Mouse (Mus musculus) lung, embryonic 16.5 days (tissue): ENCODE measurements at regions not wholly inside any gene's neighbourhood (a gene's known extent, or its start where the extent isn't known, plus 50 kb on each side); places are given as distances from the start of the nearest gene placed in this dataset.
A peak's percentile ranks its signal among the peaks of the same experiment; 100 is the strongest.

Experiments used
- ATAC-seq: fragments of 200-750 bp; cut with Nextera tagmentation; 2 replicates; pipeline ENCODE4 v1.8.0; 2017; ENCODE audit warnings: low read depth, mild to moderate bottlenecking, moderate library complexity
- H3K27ac ChIP-seq: fragments of 300-500 bp; sonication (generic); 2 replicates; pipeline ENCODE4 v1.5.1; 2014; ENCODE audit warnings: mild to moderate bottlenecking, control low read depth, low read length
- H3K27me3 ChIP-seq: fragments of 300-500 bp; sonication (generic); 2 replicates; pipeline ENCODE4 v1.6.1; 2014; ENCODE audit warnings: low read depth, low read length, mixed read lengths; ENCODE audit not compliant: control insufficient read depth, insufficient read depth
- H3K36me3 ChIP-seq: fragments of 300-500 bp; sonication (generic); 2 replicates; pipeline ENCODE4 v1.6.1; 2014; ENCODE audit warnings: low read length; ENCODE audit not compliant: control insufficient read depth, insufficient read depth
- H3K4me1 ChIP-seq: fragments of 300-500 bp; sonication (generic); replicated peaks from 2 replicates; pipeline ENCODE4 v1.6.1; 2014; ENCODE audit warnings: low read length, mixed read lengths; ENCODE audit not compliant: control insufficient read depth, insufficient read depth
- H3K4me2 ChIP-seq: fragments of 300-500 bp; sonication (generic); 2 replicates; pipeline ENCODE4 v1.6.1; 2014; ENCODE audit warnings: low read depth, low read length, control low read depth
- H3K4me3 ChIP-seq: fragments of 300-500 bp; sonication (generic); 2 replicates; pipeline ENCODE4 v1.5.1; 2014; ENCODE audit warnings: mild to moderate bottlenecking, low read length, control low read depth
- H3K9ac ChIP-seq: fragments of 300-500 bp; sonication (generic); 2 replicates; pipeline ENCODE4 v1.6.1; 2014; ENCODE audit warnings: low read length, control low read depth
- H3K9me3 ChIP-seq: fragments of 300-500 bp; sonication (generic); 2 replicates; pipeline ENCODE4 v1.6.1; 2016; ENCODE audit warnings: low read length; ENCODE audit not compliant: control insufficient read depth
- WGBS: fragments of 180-500 bp; shearing (Covaris S2); extraction: QIAGEN DNeasy Blood & Tissue Kit; methylation state at CpG from one replicate; pipeline ENCODE4 v1.1.7; 2014; 5-methylcytosine and 5-hydroxymethylcytosine counted together

GRCm38 (mm10) chr9:116408116-116408515 lies 233.0 kb upstream of the Tgfbr2 start:
- no peak for ATAC-seq
- WGBS, result 82% methylated on average over 2 of the region's 2 CpGs
- Histone ChIP-seq H3K27ac (no peak overlapping the region), H3K9ac (no peak overlapping the region), H3K27me3 (no peaks in the 10 kb centered on the region), H3K9me3 (0 out of 2 replicates have a peak, but pooled peaks cover 2% of the 10 kb centered on the region), H3K4me1 (no peaks in the 10 kb centered on the region), H3K4me2 (no peak overlapping the region), H3K36me3 (no peaks in the 10 kb centered on the region), H3K4me3 (no peak overlapping the region)

- no peak overlapping the region for H3K9ac ChIP-seq
- no peaks in the 10 kb centered on the region for H3K4me1 ChIP-seq
- H3K27me3 ChIP-seq, result no peaks in the 10 kb centered on the region
- no peak overlapping the region for H3K4me3 ChIP-seq
- no peaks in the 10 kb centered on the region for H3K36me3 ChIP-seq
- no peak overlapping the region for H3K4me2 ChIP-seq
- H3K9me3 ChIP-seq, result 0 out of 2 replicates have a peak, but pooled peaks cover 2% of the 10 kb centered on the region
- no peak overlapping the region for H3K27ac ChIP-seq
- ATAC-seq, result no peak
- 87% methylated on average over 1 of the region's 1 CpGs for WGBS
Measured at GRCm38 (mm10) chr9:116405051-116405450, 229.9 kb upstream of the Tgfbr2 start.

- WGBS, result 51% methylated on average over 7 of the region's 7 CpGs
- H3K9ac ChIP-seq, result no peak overlapping the region
- H3K27me3 ChIP-seq, result no peaks in the 10 kb centered on the region
- H3K9me3 ChIP-seq, result no peaks in the 10 kb centered on the region
- H3K4me2 ChIP-seq, result no peak overlapping the region
- H3K27ac ChIP-seq, result no peak overlapping the region
- ATAC-seq, result no peak
- no peaks in the 10 kb centered on the region for H3K4me1 ChIP-seq
- no peak overlapping the region for H3K4me3 ChIP-seq
- no peaks in the 10 kb centered on the region for H3K36me3 ChIP-seq
Measured at GRCm38 (mm10) chr9:116401821-116402220, 226.7 kb upstream of the Tgfbr2 start.

GRCm38 (mm10) chr9:116400270-116400669 lies 225.1 kb upstream of the Tgfbr2 start:
- Histone ChIP-seq H3K4me3 (no peak overlapping the region), H3K36me3 (no peaks in the 10 kb centered on the region), H3K27ac (no peak overlapping the region), H3K4me2 (no peak overlapping the region), H3K4me1 (no peaks in the 10 kb centered on the region), H3K27me3 (no peaks in the 10 kb centered on the region), H3K9me3 (no peaks in the 10 kb centered on the region), H3K9ac (no peak overlapping the region)
- WGBS, result 38% methylated on average over 2 of the region's 2 CpGs
- no peak for ATAC-seq

- Histone ChIP-seq H3K4me2 (no peak overlapping the region), H3K4me1 (no peaks in the 10 kb centered on the region), H3K27me3 (no peaks in the 10 kb centered on the region), H3K9ac (no peak overlapping the region), H3K36me3 (no peaks in the 10 kb centered on the region), H3K27ac (no peak overlapping the region), H3K4me3 (no peak overlapping the region), H3K9me3 (no peaks in the 10 kb centered on the region)
- ATAC-seq, result no peak
- WGBS, result 75% methylated on average over 1 of the region's 1 CpGs
Measured at GRCm38 (mm10) chr9:116399296-116399695, 224.1 kb upstream of the Tgfbr2 start.

GRCm38 (mm10) chr9:116392258-116392657 lies 217.1 kb upstream of the Tgfbr2 start:
- H3K4me2 ChIP-seq, result no peak overlapping the region
- H3K27me3 ChIP-seq, result no peaks in the 10 kb centered on the region
- no peak overlapping the region for H3K4me3 ChIP-seq
- H3K9ac ChIP-seq, result no peak overlapping the region
- H3K9me3 ChIP-seq, result no peaks in the 10 kb centered on the region
- WGBS, result 73% methylated on average over 8 of the region's 8 CpGs
- no peaks in the 10 kb centered on the region for H3K36me3 ChIP-seq
- 0 out of 2 replicates have a peak, but pooled peaks cover 4% of the 10 kb centered on the region for H3K4me1 ChIP-seq
- H3K27ac ChIP-seq, result no peak overlapping the region
- ATAC-seq, result no peak

GRCm38 (mm10) chr9:116389781-116390180 lies 214.6 kb upstream of the Tgfbr2 start:
- Histone ChIP-seq H3K27ac (no peak overlapping the region), H3K36me3 (no peaks in the 10 kb centered on the region), H3K9ac (no peak overlapping the region), H3K9me3 (no peaks in the 10 kb centered on the region), H3K4me2 (no peak overlapping the region), H3K27me3 (no peaks in the 10 kb centered on the region), H3K4me3 (no peak overlapping the region), H3K4me1 (peaks cover 4% of the 10 kb centered on the region; the same call in 1 of the 2 replicates)
- no peak for ATAC-seq
- 74% methylated on average over 3 of the region's 3 CpGs for WGBS

GRCm38 (mm10) chr9:116388863-116389262 lies 213.7 kb upstream of the Tgfbr2 start:
- H3K27ac ChIP-seq, result no peak overlapping the region
- peaks cover 14% of the 10 kb centered on the region for H3K4me1 ChIP-seq
- no peak overlapping the region for H3K9ac ChIP-seq
- no peaks in the 10 kb centered on the region for H3K36me3 ChIP-seq
- 37% methylated on average over 8 of the region's 8 CpGs for WGBS
- no peak overlapping the region for H3K4me2 ChIP-seq
- H3K9me3 ChIP-seq, result no peaks in the 10 kb centered on the region
- no peaks in the 10 kb centered on the region for H3K27me3 ChIP-seq
- no peak overlapping the region for H3K4me3 ChIP-seq
- ATAC-seq, result peak; percentile 30; the same call in 1 of the 2 replicates

- no peak for ATAC-seq
- no peak overlapping the region for H3K4me2 ChIP-seq
- H3K36me3 ChIP-seq, result no peaks in the 10 kb centered on the region
- no peak overlapping the region for H3K4me3 ChIP-seq
- no peak overlapping the region for H3K27ac ChIP-seq
- no peaks in the 10 kb centered on the region for H3K27me3 ChIP-seq
- 87% methylated on average over 9 of the region's 9 CpGs for WGBS
- no peaks in the 10 kb centered on the region for H3K9me3 ChIP-seq
- H3K4me1 ChIP-seq, result peaks cover 22% of the 10 kb centered on the region
- H3K9ac ChIP-seq, result no peak overlapping the region
Measured at GRCm38 (mm10) chr9:116388025-116388424, 212.9 kb upstream of the Tgfbr2 start.
